Mouse (Mus musculus) stomach, embryonic 16.5 days (tissue): Measurements from ENCODE around the gene Hist1h3h. TPM values are rescaled to one million over a fixed set of nuclear protein-coding genes. Genes with fewer than 3 reads are reported as not detected.
A peak's percentile ranks its signal among the peaks of the same experiment; 100 is the strongest.
"Not testable (repeated sequence)": the region's sequence is repeated elsewhere in the genome, so short reads cannot be mapped to it uniquely, and the experiment has no call there.

Experiments used
- ATAC-seq: fragments of 200-750 bp; cut with Nextera tagmentation; 2 replicates; pipeline ENCODE4 v1.8.0; 2017; ENCODE audit warnings: moderate number of reproducible peaks, moderate TSS enrichment; ENCODE audit not compliant: insufficient read depth, low FRiP score
- H3K27ac ChIP-seq: fragments of 300-500 bp; sonication (generic); 2 replicates; pipeline ENCODE4 v1.5.1; 2014; ENCODE audit warnings: low read length
- H3K27me3 ChIP-seq: fragments of 300-500 bp; sonication (generic); 2 replicates; pipeline ENCODE4 v1.6.1; 2014; ENCODE audit warnings: low read length, control low read depth, mixed read lengths; ENCODE audit not compliant: control insufficient read depth, insufficient read depth
- H3K36me3 ChIP-seq: fragments of 300-500 bp; sonication (generic); 2 replicates; pipeline ENCODE4 v1.6.1; 2014; ENCODE audit warnings: low read length; ENCODE audit not compliant: control insufficient read depth, insufficient read depth
- H3K4me1 ChIP-seq: fragments of 300-500 bp; sonication (generic); 2 replicates; pipeline ENCODE4 v1.6.1; 2014; ENCODE audit warnings: low read length, control low read depth, mixed read lengths; ENCODE audit not compliant: control insufficient read depth, insufficient read depth
- H3K4me2 ChIP-seq: fragments of 300-500 bp; sonication (generic); 2 replicates; pipeline ENCODE4 v1.6.1; 2014; ENCODE audit warnings: low read depth, low read length, mixed read lengths
- H3K4me3 ChIP-seq: fragments of 300-500 bp; sonication (generic); replicated peaks from 2 replicates; pipeline ENCODE4 v1.5.1; 2014; ENCODE audit warnings: mild to moderate bottlenecking, low read length
- H3K9ac ChIP-seq: fragments of 300-500 bp; sonication (generic); 2 replicates; pipeline ENCODE4 v1.6.1; 2014; ENCODE audit warnings: low read length
- H3K9me3 ChIP-seq: fragments of 300-500 bp; sonication (generic); replicated peaks from 2 replicates; pipeline ENCODE4 v1.6.1; 2016; ENCODE audit warnings: low read length, control low read depth; ENCODE audit not compliant: control insufficient read depth
- WGBS: fragments of 180-500 bp; shearing (Covaris S2); extraction: QIAGEN DNeasy Blood & Tissue Kit; methylation state at CpG from one replicate; pipeline ENCODE4 v1.1.7; 2014; 5-methylcytosine and 5-hydroxymethylcytosine counted together
- polyA plus RNA-seq: library from polyadenylated mRNA; unstranded; fragments of >200 nt; fragmentation: Nextera tagmentation; extraction: Ambion mirVana; gene quantifications from 2 replicates; pipeline ENCODE4 v1.2.1, GENCODE M21; 2015

Hist1h3h gene
- 4.6 and 5.6 TPM in 2 replicates for polyA plus RNA-seq

DNA sequence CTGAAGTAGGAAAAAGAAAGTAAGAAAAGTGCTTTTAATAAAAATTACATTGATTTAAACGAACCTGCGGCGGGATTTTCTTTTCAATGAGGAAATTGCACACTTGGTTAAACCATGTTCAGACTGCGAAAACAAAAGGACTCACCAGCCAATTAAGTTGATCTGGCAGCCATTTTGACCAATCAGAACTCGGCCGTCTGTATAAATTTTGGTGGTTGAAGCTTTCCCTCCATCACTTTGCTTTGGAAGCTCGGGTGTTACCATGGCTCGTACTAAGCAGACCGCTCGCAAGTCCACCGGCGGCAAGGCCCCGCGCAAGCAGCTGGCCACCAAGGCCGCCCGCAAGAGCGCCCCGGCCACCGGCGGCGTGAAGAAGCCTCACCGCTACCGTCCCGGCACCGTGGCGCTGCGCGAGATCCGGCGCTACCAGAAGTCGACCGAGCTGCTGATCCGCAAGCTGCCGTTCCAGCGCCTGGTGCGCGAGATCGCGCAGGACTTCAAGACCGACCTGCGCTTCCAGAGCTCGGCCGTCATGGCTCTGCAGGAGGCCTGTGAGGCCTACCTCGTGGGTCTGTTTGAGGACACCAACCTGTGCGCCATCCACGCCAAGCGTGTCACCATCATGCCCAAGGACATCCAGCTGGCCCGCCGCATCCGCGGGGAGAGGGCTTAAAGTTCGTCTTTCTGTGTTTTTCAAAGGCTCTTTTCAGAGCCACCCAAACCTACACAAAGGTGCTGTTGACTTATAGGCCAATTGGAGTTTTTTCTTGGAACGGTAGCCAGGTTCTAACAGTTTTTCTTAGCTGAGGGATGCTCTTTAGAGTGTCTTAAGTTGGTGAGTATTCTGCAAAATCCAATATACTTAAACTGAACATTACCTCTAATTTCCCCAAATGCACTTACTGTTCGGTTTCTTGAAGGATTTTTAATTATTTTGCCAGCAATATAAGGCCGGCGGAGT, at the start of gene Hist1h3h:
TSS of gene Hist1h3h (plus strand) at position 263 of the 961 bp plus-strand sequence.
- not testable (repeated sequence) for H3K36me3 ChIP-seq, H3K27me3 ChIP-seq, H3K9me3 ChIP-seq
- peak; percentile 27; the same call in 1 of the 2 replicates for ATAC-seq
- peak within 1 kb of the TSS; percentile 79 for H3K9ac ChIP-seq
- peak within 1 kb of the TSS; percentile 83 for H3K4me2 ChIP-seq
- WGBS, result under 1% methylated on average over 27 of the region's 56 CpGs
- peaks cover 23% of the 10 kb centered on the region for H3K4me1 ChIP-seq
- H3K27ac ChIP-seq, result peak within 1 kb of the TSS; percentile 97
- peak within 1 kb of the TSS; percentile 57 for H3K4me3 ChIP-seq

DNA sequence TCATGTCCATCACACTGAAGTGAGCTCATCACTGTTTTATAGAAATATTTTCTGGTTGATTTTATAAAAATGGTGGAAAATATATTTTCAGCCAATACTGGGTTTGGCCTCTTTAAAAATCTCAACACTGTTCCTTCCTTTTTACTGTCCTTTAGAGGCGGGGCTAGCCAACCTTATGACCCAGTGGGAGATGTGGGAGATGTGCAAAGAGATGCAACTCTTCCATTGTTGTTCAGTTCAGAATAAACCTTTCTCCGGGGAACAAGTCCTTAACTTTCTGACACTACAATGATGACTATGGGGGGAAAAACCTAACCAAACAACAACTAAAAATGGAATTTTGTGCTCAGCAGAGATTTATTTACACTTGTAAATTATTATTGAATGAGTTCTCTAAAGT, 40.2 kb upstream of the Hist1h3h start, which contains the start of gene Olfr1360:
TSS of gene Olfr1360 (minus strand) at position 101 of the 400 bp plus-strand sequence.
- H3K36me3 ChIP-seq, result no peaks in the 10 kb centered on the region
- H3K9ac ChIP-seq, result no peak within 1 kb of the TSS
- no peaks in the 10 kb centered on the region for H3K9me3 ChIP-seq
- H3K27me3 ChIP-seq, result no peaks in the 10 kb centered on the region
- H3K27ac ChIP-seq, result no peak within 1 kb of the TSS
- H3K4me3 ChIP-seq, result no peak within 1 kb of the TSS
- H3K4me2 ChIP-seq, result no peak within 1 kb of the TSS
- 84% methylated on average over 2 of the region's 2 CpGs for WGBS
- no peak for ATAC-seq
- H3K4me1 ChIP-seq, result no peaks in the 10 kb centered on the region

DNA sequence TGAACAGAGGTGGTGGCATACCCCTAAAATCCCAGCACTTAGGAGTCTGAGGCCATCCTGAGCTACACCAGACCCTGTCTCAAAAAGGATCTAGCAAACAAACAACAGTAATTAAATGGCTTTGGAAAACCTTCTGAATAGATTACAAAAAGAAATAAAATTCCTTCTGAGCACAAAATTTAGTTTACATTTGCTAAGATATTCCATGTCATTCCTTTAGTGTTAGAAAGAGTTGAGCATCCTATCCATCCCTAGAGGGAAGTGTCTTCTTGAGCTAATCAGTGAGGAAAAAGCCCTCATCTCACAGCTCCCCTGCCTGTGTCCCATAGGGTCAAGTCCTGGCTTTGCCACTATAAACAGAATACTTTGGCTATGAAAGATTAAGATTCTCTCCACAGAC, 19.6 kb upstream of the Hist1h3h start, which contains the start of gene Olfr1359:
TSS of gene Olfr1359 (plus strand) at position 301 of the 400 bp plus-strand sequence.
- H3K27ac ChIP-seq, result no peak within 1 kb of the TSS
- H3K4me3 ChIP-seq, result no peak within 1 kb of the TSS
- ATAC-seq, result no peak
- no peaks in the 10 kb centered on the region for H3K27me3 ChIP-seq
- H3K4me1 ChIP-seq, result no peaks in the 10 kb centered on the region
- H3K36me3 ChIP-seq, result no peaks in the 10 kb centered on the region
- H3K9me3 ChIP-seq, result no peaks in the 10 kb centered on the region
- no peak within 1 kb of the TSS for H3K9ac ChIP-seq
- no peak within 1 kb of the TSS for H3K4me2 ChIP-seq

DNA sequence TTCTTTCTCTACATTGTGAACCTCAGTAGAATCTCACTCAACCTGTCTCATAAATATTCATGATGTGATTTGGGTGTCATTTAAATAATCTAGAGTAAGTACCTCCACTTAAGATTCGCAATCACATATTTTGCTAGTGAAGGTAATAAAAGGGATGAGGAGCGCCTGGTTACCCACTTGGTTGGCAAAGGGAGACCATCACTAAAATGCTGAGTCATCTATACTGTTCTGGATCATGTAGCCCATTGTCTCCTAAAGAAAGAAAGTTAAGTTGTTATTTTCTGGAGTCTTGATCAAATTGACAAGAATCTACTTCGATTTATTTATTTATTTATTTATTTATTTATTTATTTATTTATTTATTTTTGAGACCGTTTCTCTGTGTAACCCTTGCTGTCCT, 10.8 kb upstream of the Hist1h3h start:
- no peaks in the 10 kb centered on the region for H3K4me1 ChIP-seq
- no peaks in the 10 kb centered on the region for H3K9me3 ChIP-seq
- no peak overlapping the region for H3K4me3 ChIP-seq
- no peaks in the 10 kb centered on the region for H3K36me3 ChIP-seq
- H3K9ac ChIP-seq, result no peak overlapping the region
- H3K27me3 ChIP-seq, result no peaks in the 10 kb centered on the region
- 75% methylated on average over 4 of the region's 4 CpGs for WGBS
- ATAC-seq, result no peak
- H3K4me2 ChIP-seq, result no peak overlapping the region
- H3K27ac ChIP-seq, result no peak overlapping the region

DNA sequence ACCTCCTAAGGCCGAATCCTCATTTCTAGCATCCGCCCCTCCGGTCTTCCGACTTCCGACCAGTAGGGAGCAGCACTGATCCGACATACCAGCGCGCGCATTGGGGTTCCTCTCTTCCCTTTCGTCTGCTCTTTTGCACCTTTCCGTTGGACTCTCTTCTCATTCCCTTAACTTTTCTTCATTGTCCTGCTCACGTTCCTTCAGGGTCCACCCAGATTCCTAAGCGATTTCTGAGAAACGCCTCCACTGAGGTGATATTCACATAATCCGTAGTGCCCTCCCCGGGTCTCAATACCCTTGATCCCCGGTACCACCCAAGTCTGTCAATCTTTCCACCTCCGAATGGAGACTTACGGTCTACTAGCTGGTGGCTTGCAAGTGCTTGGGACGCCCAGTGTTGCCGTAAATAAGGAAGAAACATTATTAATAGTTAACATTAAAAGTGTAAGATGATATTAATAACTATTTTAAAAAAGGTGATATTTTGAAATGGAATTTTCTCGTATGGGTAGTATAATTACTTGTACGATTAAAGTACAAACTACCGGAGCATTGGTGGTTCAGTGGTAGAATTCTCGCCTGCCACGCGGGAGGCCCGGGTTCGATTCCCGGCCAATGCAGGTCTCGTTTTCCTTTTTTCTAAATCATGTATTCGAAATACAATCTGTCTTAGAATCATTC, 7.3 kb upstream of the Hist1h3h start:
- H3K27me3 ChIP-seq, result no peaks in the 10 kb centered on the region

DNA sequence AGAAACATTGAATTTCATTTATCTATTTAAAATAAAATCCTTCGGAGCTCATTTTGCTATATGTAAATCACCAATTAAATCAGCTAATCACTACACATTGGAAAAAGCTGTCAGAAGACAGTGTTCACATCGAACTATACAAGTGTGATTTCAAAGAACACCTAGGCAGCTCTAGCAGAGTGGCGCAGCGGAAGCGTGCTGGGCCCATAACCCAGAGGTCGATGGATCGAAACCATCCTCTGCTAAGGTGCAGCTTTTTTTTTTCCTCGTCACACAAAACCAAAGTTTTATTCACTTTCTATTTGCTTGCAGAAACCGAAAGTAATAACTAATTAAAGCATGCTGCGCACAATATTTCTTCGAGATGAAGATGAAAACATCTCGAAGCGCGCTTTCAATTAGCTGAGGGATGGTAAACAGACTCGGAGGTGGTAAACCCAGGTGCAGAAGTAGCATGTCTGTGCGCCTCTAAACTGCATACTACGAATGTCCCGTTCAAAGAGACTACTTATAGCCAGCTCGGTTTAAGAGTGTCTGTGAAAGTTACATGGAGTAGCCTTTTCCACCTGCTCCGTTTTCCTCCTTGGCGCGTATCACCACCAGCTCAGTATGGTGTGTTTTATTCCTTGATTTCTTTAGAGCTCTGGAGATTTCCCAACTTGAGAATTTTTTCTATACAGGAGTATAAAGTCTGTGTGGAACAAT, 6.5 kb upstream of the Hist1h3h start:
- Histone ChIP-seq H3K9me3 (no peaks in the 10 kb centered on the region), H3K27ac (no peak overlapping the region), H3K36me3 (no peaks in the 10 kb centered on the region), H3K4me2 (peak overlapping the region; percentile 63), H3K27me3 (no peaks in the 10 kb centered on the region), H3K9ac (peak overlapping the region; percentile 62), H3K4me3 (peak overlapping the region; percentile 60), H3K4me1 (peaks cover 9% of the 10 kb centered on the region)
- WGBS, result 2% methylated on average over 22 of the region's 22 CpGs
- ATAC-seq, result peak; percentile 79

More for the DNA sequence above, 7.3 kb upstream of the Hist1h3h start:
- Histone ChIP-seq H3K4me1 (peaks cover 4% of the 10 kb centered on the region), H3K4me3 (peak overlapping the region; percentile 74), H3K4me2 (peak overlapping the region; percentile 63), H3K36me3 (no peaks in the 10 kb centered on the region), H3K9ac (peak overlapping the region; percentile 71), H3K9me3 (no peaks in the 10 kb centered on the region), H3K27ac (peak overlapping the region; percentile 78)
- under 1% methylated on average over 32 of the region's 32 CpGs for WGBS
- peak; percentile 81 for ATAC-seq

DNA sequence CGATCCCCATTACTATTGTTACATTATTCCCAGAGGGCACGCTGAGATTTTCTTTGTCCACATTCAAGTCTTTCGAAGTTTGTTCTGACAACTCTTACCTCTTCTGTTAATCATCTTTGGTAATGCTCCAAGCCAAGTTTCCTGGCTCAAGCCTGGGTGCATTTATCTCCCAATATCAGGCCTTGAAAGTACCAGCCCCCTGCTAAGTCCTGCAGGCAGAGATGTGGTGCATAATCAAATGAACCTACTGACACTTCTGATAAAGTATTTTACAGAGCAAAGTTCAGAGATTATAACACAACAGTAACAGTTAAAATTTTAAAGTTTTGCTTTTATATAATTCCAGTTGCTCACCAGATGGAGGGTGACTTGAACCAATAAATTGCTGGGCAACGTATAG, 5.8 kb upstream of the Hist1h3h start:
- H3K4me1 ChIP-seq, result peaks cover 10% of the 10 kb centered on the region
- WGBS, result 26% methylated on average over 4 of the region's 4 CpGs
- H3K4me3 ChIP-seq, result peak overlapping the region; percentile 60; the same call in 1 of the 2 replicates
- ATAC-seq, result no peak
- H3K9ac ChIP-seq, result peak overlapping the region; percentile 23; the same call in 1 of the 2 replicates
- H3K4me2 ChIP-seq, result peak overlapping the region; percentile 63
- no peaks in the 10 kb centered on the region for H3K36me3 ChIP-seq
- H3K27ac ChIP-seq, result no peak overlapping the region
- no peaks in the 10 kb centered on the region for H3K27me3 ChIP-seq
- H3K9me3 ChIP-seq, result no peaks in the 10 kb centered on the region

DNA sequence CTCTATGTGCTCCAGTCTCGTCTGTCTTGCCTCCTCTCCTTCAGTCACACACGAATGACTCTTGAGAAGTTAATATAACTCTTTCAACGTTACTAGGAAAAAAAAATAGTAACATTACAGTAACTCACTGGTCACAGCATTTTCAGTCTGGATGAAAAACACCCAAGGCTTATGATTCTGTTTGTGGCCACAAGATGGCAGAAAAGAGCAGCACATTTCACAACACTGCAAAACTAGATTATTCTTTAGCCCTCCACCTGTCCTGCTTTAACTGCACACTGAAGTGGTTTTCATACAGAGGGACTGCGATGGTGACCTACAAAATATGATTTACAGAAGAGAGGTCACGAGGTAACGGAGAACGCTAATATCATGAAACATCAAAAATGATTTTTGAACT, 2.7 kb upstream of the Hist1h3h start:
- Histone ChIP-seq H3K27me3 (no peaks in the 10 kb centered on the region), H3K4me3 (peak overlapping the region; percentile 57), H3K36me3 (no peaks in the 10 kb centered on the region), H3K4me1 (peaks cover 16% of the 10 kb centered on the region), H3K9ac (peak overlapping the region; percentile 73), H3K9me3 (no peaks in the 10 kb centered on the region), H3K27ac (peak overlapping the region; percentile 84), H3K4me2 (peak overlapping the region; percentile 70)
- WGBS, result 1% methylated on average over 7 of the region's 7 CpGs
- no peak for ATAC-seq
